Mouse (Mus musculus) spleen, embryonic (tissue): ENCODE measurements around the gene Dao.

ENCODE experiments used
- CTCF ChIA-PET: fragments of 350-600 bp; sonication (Branson Sonifier 250); formaldehyde crosslinking; loops from one replicate; lab custom pipeline; 2022; lab: Charles Lee

The Dao gene

DNA sequence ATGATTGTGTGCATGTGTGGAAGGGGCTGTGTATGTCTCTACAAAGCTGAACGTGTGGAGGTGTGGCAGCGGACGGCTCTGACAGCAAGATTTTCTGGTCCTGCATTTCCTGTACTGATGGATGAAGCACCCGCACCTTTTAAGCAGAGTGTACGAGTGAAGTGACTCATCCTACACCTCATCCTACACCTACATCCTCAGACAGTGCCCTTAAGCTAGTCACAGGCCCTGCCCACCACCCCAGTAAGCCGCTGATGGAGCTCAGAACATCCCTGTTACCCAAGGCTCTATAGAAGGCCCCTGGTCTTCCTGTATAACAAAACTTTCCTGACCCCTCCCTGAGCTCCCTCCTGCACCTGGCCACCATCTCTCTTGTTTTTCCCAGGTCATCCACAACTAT, 20.9 kb downstream of the Dao start:
- CTCF ChIA-PET: interaction anchor here (0.6 kb wide), 1 partner anchor 23 kb away, joined by 4 read pairs; no protein-coding TSS in a partner anchor

DNA sequence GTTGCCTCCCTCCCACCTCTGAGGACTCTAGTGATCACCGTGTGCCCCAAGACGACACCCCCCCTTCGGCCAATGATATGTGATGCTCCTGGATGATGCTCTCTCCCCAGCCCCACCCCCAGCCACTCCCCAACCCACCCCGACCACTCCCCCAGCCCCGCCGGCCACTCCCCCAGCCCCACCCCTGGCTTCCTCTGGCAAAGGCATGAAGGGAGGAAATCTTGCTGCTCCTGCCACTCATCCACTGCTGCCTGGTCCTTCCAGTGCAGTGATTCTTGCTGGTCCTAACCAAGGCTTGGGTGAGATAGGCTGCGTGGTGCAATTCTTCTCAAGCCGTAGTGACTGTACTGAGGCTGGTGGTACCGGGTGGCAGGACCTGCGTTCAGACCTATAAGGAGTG, 21.4 kb downstream of the Dao start:
- CTCF ChIA-PET: interaction anchor here (0.6 kb wide), 1 partner anchor 23 kb away, joined by 4 read pairs; no protein-coding TSS in a partner anchor

DNA sequence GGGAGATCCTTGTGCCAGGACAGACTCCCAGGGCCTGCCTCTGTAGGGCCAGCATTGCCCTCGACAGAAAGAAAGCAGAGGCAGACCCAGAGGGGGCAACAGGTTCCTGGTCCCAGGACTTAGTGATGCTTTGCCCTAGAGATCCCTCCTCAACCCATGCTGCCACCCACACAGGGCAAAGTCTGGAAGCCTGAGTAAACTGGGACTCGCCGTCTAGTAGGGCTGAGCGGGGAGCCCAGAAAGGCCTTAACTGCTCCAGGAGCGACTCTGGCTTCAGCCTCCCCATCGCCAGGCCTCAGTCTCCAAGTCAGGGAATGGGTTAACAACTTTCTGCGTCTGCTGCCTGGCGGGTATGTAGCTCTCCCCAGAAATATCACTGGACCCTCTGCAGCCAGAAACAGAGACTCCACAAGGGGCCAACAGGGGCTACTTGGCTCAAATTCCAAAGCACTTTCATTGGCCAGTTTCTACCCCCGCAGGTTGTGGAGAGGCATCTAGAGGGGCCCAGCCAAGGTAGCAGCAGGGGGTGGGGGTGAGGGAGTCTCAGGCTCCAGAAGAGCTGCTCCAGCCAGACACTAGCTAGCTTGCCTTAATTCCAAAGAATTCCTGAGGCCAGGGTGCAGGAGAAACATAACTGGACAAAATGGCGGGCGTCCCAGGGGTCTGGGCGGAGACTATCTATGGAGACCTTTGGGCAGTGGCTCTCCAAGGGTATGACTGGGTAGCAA, 23.9 kb downstream of the Dao start:
- CTCF ChIA-PET: no interaction called here

DNA sequence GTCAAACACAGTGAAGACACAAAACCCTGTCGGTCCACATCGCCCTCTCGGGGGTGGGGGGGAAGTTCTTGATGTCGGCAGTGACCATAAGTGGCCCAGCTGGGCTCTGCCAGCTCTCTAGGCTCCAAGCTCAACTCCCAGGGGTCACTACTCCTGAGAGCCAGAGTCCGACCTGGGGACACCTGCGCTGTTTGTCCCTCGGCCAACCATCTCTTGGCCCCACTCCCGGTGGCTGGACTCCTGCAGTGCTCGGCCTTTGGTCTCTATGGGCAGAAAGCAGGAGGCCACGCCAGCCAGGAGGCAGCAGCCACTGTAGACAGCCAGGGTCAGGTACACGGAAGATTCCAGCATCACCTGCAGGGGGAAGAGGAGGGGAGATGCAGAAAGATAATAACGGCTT, 24.6 kb downstream of the Dao start:
- CTCF ChIA-PET: no interaction called here

DNA sequence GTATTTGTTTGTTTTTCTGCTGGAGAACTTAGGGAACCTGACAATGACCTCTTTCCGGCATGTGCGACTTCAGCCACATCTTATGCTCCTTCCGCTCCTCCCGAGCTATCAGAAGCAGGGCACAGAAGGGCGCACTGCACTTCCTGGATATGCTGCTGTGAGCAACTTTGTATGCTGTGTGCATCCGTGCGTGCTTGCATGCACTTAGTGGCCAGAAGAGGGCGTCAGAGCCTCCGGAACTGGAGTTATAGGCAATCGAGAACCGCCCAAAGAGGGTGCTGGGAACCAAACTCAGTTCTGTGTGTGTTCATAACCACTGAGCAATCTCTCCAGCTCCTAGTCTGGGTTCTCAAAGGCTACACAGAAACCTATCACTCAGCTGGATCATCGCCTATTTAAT, 27.1 kb downstream of the Dao start:
- CTCF ChIA-PET: no interaction called here

DNA sequence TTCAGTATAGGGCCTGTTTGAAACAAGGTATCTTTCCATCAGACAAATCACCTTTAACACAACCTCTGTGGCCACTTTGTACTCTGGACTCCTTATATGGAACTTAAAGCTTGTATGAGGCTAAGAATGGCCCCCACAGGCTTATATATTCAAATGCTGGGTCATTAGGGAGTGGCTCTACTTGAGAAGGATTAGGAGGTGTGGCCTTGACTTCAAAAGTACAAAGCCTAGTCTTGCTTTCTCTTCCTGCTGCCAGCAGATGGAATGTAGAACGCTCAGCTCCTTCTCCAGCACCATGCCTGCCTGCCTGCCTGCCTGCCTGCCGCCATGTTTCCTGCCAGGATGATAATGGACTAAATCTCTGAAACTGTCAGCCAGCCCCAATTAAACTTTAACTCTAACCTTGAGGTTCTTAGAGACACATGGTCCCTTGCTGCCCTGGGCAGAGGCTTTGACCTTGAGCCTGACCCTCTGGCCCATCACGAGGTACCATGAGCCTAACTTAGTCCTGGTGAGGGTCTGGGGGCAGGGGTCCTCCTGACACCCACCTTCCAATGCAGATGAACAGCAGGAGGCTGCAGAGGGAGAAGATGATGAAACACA, 28.8 kb downstream of the Dao start:
- CTCF ChIA-PET: interaction anchor here (0.7 kb wide), 1 partner anchor 78 kb away, joined by 3 read pairs; no protein-coding TSS in a partner anchor

DNA sequence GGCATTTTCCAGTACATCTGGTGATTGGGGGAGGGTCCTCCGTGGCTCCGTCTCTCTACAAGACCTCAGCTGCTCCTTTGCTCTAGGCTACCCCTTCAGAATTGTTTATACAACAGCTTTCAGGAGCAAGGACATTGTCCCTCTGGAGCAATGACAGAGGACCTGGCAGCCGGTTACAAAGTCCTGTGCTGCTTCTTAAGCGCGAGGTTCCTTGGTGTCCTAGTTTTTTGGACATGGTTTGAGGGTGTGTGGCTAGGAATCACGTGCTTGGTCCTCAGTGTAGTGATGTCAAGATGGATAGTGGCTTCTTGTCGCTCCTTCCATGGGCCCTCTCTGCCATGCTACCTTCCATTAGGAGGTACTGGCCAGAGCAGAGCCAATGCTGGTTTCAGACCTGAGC, 30.9 kb downstream of the Dao start:
- CTCF ChIA-PET: no interaction called here

DNA sequence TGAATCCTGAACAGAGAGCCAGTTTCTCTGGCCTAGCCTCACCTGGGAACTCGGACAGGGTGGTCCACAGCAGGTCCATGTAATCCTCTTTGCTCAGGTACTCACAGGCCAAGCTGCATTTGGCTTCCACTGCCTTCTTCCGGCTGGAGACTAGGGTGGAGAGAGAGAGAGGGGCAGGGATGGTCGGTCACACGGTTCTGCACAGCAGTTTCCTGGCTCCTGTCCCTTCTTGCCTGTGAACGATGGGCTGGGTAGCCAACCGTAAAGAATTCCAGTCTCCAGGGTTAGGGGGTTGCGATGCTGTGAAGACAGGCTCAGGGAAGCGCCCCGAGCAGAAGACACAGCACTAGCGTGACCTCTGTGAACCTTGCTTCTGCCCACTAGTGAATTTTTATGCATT, 31.6 kb downstream of the Dao start:
- CTCF ChIA-PET: no interaction called here

DNA sequence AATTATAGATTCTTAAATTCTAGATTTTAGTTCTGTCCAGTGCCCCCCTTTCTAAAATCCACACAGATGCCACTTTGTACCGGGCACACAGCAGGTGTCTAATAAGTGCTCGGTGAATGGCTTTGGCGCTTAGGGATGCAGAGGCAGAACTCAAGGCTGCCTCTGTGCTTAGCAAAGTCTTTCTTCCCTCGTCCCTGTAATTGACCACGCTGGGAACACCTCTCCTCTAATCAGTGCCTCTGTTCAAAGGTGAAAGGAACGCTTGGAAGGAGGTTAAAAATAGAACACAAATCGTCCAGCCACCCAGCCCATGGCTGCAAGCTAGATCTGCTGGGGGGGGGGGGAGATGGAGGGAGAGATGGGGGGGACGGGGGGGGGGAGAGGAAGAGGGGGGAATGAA, 37.0 kb downstream of the Dao start:
- CTCF ChIA-PET: no interaction called here

DNA sequence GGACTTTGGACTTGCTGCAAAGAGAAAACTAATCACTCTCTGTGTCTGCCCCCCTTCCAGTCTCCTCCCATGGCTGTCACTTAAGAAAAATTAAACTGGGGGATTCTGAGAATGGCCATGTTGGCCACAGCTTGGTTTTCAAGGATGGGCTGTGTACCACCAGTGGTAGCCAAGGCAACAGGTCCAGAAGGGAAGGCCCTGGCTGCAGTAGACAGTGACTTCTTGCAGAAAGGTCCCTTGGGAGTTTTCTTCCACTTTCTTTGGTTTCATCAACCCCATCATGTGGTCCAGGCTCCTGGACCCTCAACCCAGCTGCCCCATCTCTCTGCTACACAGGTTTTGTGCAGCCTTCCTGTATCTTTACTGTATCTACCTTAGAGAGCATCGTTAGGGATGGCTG, 37.4 kb downstream of the Dao start:
- CTCF ChIA-PET: no interaction called here

DNA sequence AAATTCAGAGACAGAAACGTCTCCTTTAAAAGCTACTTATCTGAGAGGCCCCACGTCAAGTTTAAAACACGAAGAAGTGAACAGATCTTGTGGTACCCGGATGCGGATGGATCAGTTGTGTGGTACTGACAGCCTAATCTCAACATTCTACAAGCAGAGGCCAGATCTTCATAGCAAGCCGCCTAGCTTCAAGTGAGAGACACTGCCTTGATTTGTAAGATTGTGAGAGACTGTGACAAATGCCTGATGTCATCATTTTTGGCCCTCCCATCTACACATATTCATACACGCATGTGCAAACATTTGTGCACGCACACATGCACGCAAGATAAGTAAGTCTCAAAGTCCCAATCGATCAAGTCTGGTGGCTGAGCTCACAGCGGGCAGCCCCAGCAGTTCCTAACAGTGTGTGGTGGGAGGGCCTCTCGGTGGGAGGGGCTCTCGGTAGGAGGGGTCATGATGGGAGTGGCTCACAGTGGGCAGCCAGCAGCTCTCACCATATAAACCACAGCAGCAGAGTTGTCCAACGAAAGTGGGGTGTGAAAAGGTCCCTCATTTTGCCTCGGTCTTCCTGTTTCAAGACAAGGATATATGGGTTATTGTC, 37.9 kb downstream of the Dao start:
- CTCF ChIA-PET: no interaction called here

DNA sequence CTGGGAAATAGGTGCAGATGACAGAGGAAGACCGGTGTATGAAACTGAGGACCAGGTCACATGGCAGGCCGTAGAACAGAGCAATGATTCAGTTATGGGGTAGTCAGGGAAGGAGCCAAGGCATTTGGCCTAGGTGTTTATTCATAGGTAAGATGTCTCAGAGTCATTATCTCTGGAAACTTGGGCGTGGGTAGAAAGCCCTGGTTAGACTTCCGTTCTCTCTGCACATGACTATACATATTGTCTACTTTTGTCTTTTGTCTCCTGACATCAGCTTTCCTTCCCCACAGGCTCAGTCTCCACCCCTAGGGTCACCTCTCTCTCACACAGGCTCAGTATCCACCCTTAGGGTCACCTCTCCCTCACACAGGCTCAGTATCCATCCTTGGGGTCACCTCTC, 40.3 kb downstream of the Dao start:
- CTCF ChIA-PET: no interaction called here

DNA sequence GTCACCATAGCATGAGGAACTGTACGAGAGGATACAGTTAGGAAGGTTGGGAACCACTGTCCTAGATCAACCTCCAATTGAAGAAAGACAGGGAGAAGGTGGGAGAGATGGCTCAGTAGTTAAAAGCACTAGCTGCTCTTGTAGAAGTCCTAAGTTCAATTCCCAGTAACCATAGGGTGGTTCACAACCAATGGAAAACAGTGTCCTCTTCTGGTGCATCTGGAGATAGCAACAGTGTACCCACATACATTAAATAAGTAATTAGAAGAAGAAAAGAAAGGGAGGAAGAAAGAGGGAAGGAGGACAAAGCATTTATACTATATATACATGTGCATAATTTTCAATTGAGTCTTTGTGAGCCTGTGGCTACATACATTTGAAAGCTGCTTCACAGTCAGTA, 41.6 kb downstream of the Dao start:
- CTCF ChIA-PET: interaction anchor here (1.1 kb wide), 1 partner anchor 191 kb away, joined by 3 read pairs; no protein-coding TSS in a partner anchor

DNA sequence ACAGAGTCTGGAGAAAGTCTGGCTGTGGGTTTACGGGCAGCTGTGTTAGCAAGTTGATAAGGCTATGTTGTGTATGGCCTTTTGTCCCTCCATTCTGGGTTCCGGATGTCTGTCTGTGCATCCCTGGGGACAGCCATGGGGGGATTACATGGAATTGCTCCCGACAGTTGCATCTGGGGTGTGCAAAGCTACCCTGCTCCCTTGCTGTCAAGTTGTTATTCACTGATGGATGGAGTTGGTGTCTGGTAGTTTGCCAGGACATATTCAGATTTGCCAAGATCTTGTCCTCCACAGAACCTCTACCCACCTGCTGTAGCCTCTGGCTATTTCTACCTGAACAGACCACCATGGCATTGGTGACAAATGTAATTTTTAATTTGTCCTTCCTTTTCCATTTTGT, 42.6 kb downstream of the Dao start:
- CTCF ChIA-PET: interaction anchor here (0.6 kb wide), 1 partner anchor 20 kb away, joined by 3 read pairs; no protein-coding TSS in a partner anchor

DNA sequence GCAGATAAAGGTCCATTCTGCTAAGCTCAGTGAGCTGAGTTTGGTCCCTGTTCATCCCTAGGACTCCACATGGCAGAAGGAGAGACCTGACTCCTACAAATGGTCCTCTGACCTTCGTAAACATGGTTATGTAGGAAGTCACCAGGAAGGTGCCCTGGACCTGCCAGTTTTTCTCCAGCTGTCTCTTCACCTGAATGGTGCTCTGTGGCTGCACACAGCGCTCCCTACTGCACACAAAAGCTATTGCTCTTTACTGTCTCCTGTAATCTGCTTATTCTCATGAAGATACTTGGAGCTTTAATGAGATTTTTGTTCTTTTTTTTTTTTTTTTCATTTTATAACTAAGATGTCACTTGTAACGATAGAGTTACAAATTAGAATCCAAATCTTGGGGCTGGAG, 43.1 kb downstream of the Dao start:
- CTCF ChIA-PET: interaction anchor here (0.5 to 0.6 kb wide), 3 partner anchors 20 to 296 kb away, joined by 3 to 4 read pairs (median 3); no protein-coding TSS in a partner anchor

DNA sequence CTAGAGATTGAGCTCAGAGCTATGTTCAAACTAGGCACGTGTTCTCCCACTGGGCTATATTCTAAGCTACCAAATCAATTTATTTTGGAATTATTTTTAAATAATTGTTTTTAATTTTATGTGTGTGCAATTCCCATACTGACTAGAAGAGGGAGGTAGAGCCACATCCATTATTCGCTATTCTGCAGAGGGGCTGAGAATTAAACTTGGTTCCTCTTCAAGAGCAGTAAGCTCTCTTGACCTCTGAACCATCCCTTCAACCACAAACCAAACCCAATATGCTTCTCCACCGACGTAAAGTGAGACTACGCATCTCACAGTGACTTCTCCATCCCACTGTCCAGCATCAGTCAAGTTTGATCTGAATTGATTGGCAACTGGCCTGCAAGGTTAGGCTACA, 43.7 kb downstream of the Dao start:
- CTCF ChIA-PET: interaction anchor here (0.6 kb wide), 1 partner anchor 295 kb away, joined by 3 read pairs; no protein-coding TSS in a partner anchor

DNA sequence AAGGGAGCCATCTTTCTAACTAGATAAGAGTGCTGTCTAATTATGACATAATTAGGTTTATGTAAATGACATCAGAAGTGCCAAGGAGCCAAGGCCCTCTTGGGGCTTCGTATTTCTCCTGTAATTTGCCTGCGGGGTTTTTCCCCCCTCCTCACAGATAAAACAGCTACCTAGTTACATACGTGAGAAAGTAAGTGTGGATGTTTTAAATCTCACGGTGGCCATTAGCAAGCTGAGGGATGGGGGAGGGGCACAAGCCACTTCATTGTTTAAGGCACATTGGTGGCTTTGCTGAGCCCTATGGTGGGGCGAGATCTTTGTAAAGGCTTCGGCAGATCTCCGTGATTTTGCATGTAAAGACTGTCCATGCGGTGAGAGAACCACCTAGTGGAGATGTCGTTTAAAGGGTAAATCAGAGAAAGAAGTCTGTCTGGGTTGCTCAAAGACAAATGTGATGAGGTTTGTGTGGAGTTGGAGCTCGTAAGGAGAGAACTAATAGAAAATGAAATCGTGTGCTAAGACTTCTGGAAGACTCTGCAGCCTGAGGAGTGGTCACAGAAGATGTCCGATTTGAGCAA, 45.3 kb downstream of the Dao start:
- CTCF ChIA-PET: no interaction called here

DNA sequence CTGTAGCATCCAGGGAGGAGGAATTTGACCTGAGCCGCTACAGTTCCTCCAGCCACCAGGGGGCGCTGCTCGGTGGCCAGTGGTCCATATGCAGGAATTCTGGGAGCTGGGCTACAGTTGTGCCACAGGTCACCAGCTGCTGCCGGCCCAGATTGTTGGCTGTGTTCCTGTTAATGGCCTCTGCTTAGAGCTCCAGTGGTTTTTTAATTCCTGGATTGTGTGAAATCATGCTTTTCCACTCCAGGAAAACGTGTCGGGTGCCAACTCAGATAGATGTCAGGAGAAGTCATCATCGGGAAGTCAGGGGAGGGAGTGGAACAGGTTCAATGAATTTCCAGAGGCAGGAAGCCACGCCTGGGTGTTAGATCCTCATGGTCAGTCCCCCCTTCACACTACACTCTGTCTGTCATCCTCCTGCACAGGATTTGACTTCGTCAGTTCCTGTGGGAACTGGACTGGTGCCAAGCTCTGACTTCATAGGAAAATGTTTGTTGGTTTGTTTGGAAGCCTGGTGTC, 48.8 kb downstream of the Dao start:
- CTCF ChIA-PET: no interaction called here

DNA sequence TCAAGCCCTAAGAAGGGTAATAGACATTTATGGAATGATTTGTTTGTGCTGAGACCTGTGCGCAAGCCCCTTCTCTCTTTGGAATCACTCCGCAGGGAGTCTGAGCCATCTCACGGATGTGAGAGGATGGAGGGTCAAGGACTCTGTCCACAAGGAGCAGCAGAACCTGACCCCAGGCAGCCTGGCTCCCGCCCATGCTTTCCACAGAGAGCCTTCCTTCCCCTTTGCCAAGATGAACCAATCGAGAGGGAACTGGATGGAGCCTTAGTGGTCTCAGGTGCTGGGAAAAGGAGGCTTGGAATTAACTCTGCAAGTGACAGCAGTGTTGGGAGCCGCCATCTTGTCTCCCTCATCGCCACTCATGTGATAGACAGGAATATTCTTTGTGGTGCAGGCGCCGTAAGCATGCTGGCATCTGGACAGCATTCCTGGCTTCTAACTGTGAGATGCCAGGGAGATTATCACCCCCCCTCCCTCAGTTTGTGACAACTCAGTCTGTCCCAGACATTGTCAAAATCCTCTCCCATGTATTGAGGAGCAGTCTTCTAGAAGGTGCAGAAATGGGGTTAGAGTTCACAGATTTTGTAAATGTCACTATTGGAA, 53.7 kb downstream of the Dao start:
- CTCF ChIA-PET: no interaction called here

DNA sequence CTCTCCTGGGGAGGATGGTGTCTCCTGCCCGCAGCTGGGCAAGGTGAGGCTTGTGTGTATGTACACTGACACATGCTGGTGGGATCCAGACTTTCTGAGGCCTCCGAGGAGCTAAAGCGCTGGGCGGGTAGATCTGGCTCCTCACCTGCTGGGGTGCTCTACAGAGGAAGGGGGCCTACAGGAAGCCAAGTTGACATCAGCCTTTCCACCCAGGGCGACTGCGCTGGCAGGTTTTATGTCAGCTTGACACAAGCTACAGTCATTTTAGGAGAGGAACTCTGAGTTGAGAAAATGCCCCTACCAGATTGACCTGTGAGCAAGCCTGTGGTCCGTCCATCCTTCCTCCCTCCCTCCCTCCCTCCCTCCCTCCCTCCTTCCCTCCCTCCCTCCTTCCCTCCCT, 58.2 kb downstream of the Dao start:
- CTCF ChIA-PET: no interaction called here

DNA sequence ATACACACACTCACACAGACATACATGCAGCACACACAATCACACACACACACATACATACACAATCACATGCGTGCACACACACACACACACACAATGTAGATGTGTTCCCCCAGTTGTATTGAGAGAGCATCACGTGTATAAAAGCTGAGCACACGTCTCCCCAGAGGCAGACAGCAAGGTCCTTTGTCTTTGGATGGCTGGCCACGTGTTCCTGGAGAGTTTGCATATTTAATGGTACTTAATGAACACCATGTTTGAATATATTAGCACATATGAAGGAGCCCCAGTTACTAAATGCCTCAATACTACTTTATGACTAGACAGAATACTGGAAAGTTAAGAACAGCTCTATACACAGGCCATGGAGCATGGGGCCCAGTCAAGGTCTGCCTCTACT, 60.5 kb downstream of the Dao start:
- CTCF ChIA-PET: no interaction called here

DNA sequence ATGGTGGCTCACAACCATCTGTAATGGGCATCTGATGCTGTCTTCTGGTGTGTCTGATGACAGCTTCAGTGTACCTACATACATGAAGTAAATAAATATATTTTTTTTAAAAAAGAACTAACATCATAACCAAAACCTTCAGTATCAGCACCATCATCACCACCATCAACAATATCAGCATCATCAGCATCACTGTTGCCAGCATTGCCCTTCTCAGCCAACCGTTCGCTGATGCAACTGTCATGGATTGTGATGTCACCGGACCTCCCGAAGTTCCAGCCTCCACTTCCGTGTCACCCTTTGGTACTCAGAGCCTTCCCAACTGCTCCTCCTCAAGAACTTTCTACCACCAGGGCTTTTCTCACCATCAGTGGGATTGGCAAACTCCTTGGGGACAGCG, 61.7 kb downstream of the Dao start, which contains the start of gene Usp30:
Usp30 (plus strand) TSS at position 301 of the 400 bp plus-strand sequence.
- CTCF ChIA-PET: no interaction called here
